ENCODE assay signal across 23 mouse cellular contexts in genomic region chr19:46731351-46731750, GRCm38 (mm10). TPM values are rescaled to one million over a fixed set of nuclear protein-coding genes. Genes with fewer than 3 reads are reported as not detected.
"Had no signal": no experiment of that assay in that cellular context is flagged by ENCODE, and none has a peak within 500 bp of the region (broad histone marks: within the 10 kb centered on the region; RNA-seq: fewer than 3 reads in every experiment).

No protein-coding gene starts in this region.

- H3K9ac ChIP-seq: liver, embryonic 13.5 days; liver, embryonic 15.5 days; lung, embryonic 14.5 days; midbrain, embryonic 13.5 days; midbrain, embryonic 15.5 days; neural tube, embryonic 13.5 days; neural tube, embryonic 15.5 days had no signal

- H3K36me3 ChIP-seq: midbrain, embryonic 13.5 days; midbrain, embryonic 15.5 days; neural tube, embryonic 15.5 days had no signal

- H3K4me3 ChIP-seq: liver, embryonic 13.5 days; liver, embryonic 15.5 days; midbrain, embryonic 10.5 days; midbrain, embryonic 13.5 days; midbrain, embryonic 15.5 days; myocyte; neural tube, embryonic 13.5 days; neural tube, embryonic 15.5 days had no signal

- ATAC-seq: midbrain, embryonic 13.5 days; midbrain, embryonic 15.5 days had no signal

- H3K9me3 ChIP-seq: liver, embryonic 13.5 days; liver, embryonic 15.5 days; midbrain, embryonic 10.5 days; midbrain, embryonic 13.5 days; midbrain, embryonic 15.5 days; neural tube, embryonic 13.5 days; neural tube, embryonic 15.5 days had no signal

- DNase-seq: liver, embryonic 13.5 days; lung, adult 18-20 months; lung, embryonic 14.5 days; lung, postnatal 10 days; lung, postnatal 4 days; retina, postnatal 1 day; right cerebral cortex, adult 18-20 months; right cerebral cortex, postnatal 25 days; right cerebral cortex, postnatal 4 days; spleen, adult 18-20 months; thymus, adult 18-20 months; thymus, postnatal 14 days; thymus, postnatal 4 days had no signal

- H3K27me3 ChIP-seq: liver, embryonic 13.5 days; liver, embryonic 15.5 days; midbrain, embryonic 13.5 days; midbrain, embryonic 15.5 days; neural tube, embryonic 13.5 days; neural tube, embryonic 15.5 days had no signal

- H3K27ac ChIP-seq: liver, embryonic 13.5 days; liver, embryonic 15.5 days; midbrain, embryonic 10.5 days; midbrain, embryonic 13.5 days; midbrain, embryonic 15.5 days; neural tube, embryonic 13.5 days; neural tube, embryonic 15.5 days had no signal

- H3K4me2 ChIP-seq: liver, embryonic 13.5 days; liver, embryonic 15.5 days; lung, embryonic 14.5 days; midbrain, embryonic 13.5 days; midbrain, embryonic 15.5 days; neural tube, embryonic 13.5 days; neural tube, embryonic 15.5 days had no signal

RNA-seq across cellular contexts. Expression of gene Cyp17a1, which starts 58.4 kb away (rescaled TPM):
- polyA plus RNA-seq: liver, embryonic 13.5 days; lung, embryonic 14.5 days; midbrain, embryonic 10.5 days; midbrain, embryonic 13.5 days; midbrain, embryonic 15.5 days; myocyte; neural tube, embryonic 11.5 days; neural tube, embryonic 13.5 days; neural tube, embryonic 15.5 days; stomach, embryonic 14.5 days; urinary bladder, adult 2 months had no signal
